Mouse (Mus musculus) midbrain, embryonic 16.5 days (tissue): ENCODE data around the gene Zfp383. TPM values are rescaled to one million over a fixed set of nuclear protein-coding genes. Genes with fewer than 3 reads are reported as not detected.

Experiments
- ATAC-seq: fragments of 200-750 bp; cut with Nextera tagmentation; 2 replicates; pipeline ENCODE4 v1.8.0; 2017; ENCODE audit warnings: moderate TSS enrichment
- H3K27ac ChIP-seq: fragments of 300-500 bp; sonication (generic); 2 replicates; pipeline ENCODE4 v1.5.1; 2014; ENCODE audit warnings: mild to moderate bottlenecking, low read length, mixed read lengths
- H3K27me3 ChIP-seq: fragments of 300-500 bp; sonication (generic); 2 replicates; pipeline ENCODE4 v1.6.1; 2014; ENCODE audit warnings: low read depth, low read length, mixed read lengths; ENCODE audit not compliant: control insufficient read depth, insufficient read depth
- H3K36me3 ChIP-seq: fragments of 300-500 bp; sonication (generic); 2 replicates; pipeline ENCODE4 v1.6.1; 2014; ENCODE audit warnings: mild to moderate bottlenecking, low read length, moderate library complexity, mixed read lengths; ENCODE audit not compliant: control insufficient read depth, insufficient read depth
- H3K4me1 ChIP-seq: fragments of 300-500 bp; sonication (generic); 2 replicates; pipeline ENCODE4 v1.6.1; 2014; ENCODE audit warnings: mild to moderate bottlenecking, low read length, mixed read lengths; ENCODE audit not compliant: control insufficient read depth, insufficient read depth
- H3K4me2 ChIP-seq: fragments of 300-500 bp; sonication (generic); 2 replicates; pipeline ENCODE4 v1.6.1; 2014; ENCODE audit warnings: mild to moderate bottlenecking, low read length, mixed read lengths
- H3K4me3 ChIP-seq: fragments of 300-500 bp; sonication (generic); 2 replicates; pipeline ENCODE4 v1.5.1; 2014; ENCODE audit warnings: low read depth, mild to moderate bottlenecking, low read length, moderate library complexity, mixed read lengths
- H3K9ac ChIP-seq: fragments of 300-500 bp; sonication (generic); 2 replicates; pipeline ENCODE4 v1.6.1; 2014; ENCODE audit warnings: low read depth, low read length, mixed read lengths
- H3K9me3 ChIP-seq: fragments of 300-500 bp; sonication (generic); replicated peaks from 2 replicates; pipeline ENCODE4 v1.6.1; 2014; ENCODE audit warnings: mild to moderate bottlenecking, low read length, mixed read lengths; ENCODE audit not compliant: control insufficient read depth, poor library complexity, severe bottlenecking
- WGBS: fragments of 180-500 bp; shearing (Covaris S2); extraction: QIAGEN DNeasy Blood & Tissue Kit; methylation state at CpG from one replicate; pipeline ENCODE4 v1.1.7; 2014; 5-methylcytosine and 5-hydroxymethylcytosine counted together
- polyA plus RNA-seq: library from polyadenylated mRNA; unstranded; fragments of >200 nt; fragmentation: Nextera tagmentation; extraction: Ambion mirVana; gene quantifications from 2 replicates; pipeline ENCODE4 v1.2.1, GENCODE M21; 2015

Gene Zfp383
- polyA plus RNA-seq, 1 experiment from 2014 or later = 7.4 TPM

DNA sequence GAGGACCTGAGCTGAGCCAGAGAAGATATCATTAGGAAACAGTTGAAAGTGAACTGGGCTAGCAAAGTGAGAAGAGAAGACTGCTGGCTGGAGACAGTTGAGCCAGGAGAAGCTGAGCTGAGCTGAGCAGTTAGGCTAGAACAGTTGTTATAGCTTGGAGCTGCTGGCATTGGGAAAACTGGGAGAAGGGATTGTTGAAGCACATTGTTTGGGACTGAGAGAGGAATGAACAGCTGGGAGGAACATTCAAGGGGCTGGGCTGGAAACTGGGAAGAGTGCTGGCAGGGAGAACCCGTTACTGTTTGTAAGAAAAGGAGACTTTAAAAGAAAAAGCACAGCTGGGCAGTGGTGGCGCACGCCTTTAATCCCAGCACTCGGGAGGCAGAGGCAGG is 10.0 kb downstream of the Zfp383 start:
- Histone ChIP-seq H3K4me3 (no peak overlapping the region), H3K4me1 (no peaks in the 10 kb centered on the region), H3K9me3 (no peaks in the 10 kb centered on the region), H3K36me3 (peaks cover 31% of the 10 kb centered on the region), H3K4me2 (no peak overlapping the region), H3K27ac (no peak overlapping the region), H3K27me3 (no peaks in the 10 kb centered on the region), H3K9ac (no peak overlapping the region)
- ATAC-seq = no peak
- 84% methylated on average over 4 of the region's 4 CpGs for WGBS

DNA sequence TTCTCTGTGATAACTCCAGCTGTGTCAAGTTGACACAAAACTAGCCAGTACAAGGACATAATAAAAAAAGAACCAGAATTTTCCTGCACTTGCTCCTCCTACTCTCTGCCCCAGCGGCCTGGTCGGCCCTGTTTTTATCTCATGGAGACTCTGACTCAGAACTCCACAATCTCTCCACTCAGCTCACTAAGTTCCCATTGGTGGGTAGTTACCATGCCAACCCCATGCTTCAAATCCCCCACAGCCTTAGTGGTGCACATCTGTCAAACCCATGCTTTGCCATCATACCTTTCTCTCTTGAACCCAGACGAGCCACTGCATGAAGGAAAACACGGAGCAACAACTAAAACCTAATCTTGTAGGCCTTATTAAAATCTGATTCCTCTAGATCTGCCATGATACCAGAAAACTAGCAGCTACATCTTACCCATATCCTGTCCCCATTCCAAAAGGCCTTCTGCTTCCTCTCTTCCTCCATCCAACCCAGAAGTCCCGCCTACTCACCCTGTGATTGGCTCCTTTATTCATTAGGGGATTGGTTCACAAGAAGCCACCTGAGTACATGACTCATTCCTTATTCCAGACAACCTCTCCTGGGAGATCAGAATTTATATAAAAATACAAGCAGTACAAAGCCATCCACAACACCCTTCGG is 13.5 kb downstream of the Zfp383 start:
- no peaks in the 10 kb centered on the region for H3K27me3 ChIP-seq
- no peak overlapping the region for H3K4me3 ChIP-seq
- WGBS = 85% methylated on average over 6 of the region's 6 CpGs
- H3K4me1 ChIP-seq = no peaks in the 10 kb centered on the region
- H3K4me2 ChIP-seq = no peak overlapping the region
- H3K36me3 ChIP-seq = peaks cover 6% of the 10 kb centered on the region
- no peak for ATAC-seq
- no peak overlapping the region for H3K9ac ChIP-seq
- no peak overlapping the region for H3K27ac ChIP-seq
- no peaks in the 10 kb centered on the region for H3K9me3 ChIP-seq

DNA sequence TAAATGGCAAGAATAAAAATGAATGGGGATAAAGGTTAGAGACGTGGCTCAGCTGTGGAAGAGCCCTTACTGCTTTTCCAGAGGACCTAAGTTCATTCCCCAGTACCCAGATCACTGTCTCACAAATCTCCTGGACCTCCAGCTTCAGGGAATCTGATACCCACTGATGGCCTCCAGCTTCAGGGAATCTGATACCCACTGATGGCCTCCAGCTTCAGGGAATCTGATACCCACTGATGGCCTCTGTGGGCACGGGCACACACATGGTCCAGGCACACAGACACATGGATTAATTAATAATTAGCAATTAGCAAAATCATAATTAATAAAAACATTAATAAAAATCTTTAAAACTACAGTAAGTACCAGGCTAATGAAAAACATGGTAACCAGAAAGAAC is 14.8 kb downstream of the Zfp383 start:
- Histone ChIP-seq H3K27me3 (no peaks in the 10 kb centered on the region), H3K27ac (no peak overlapping the region), H3K36me3 (no peaks in the 10 kb centered on the region), H3K4me3 (no peak overlapping the region), H3K4me1 (no peaks in the 10 kb centered on the region), H3K9me3 (no peaks in the 10 kb centered on the region), H3K9ac (no peak overlapping the region), H3K4me2 (no peak overlapping the region)
- 81% methylated on average over 2 of the region's 2 CpGs for WGBS
- no peak for ATAC-seq

DNA sequence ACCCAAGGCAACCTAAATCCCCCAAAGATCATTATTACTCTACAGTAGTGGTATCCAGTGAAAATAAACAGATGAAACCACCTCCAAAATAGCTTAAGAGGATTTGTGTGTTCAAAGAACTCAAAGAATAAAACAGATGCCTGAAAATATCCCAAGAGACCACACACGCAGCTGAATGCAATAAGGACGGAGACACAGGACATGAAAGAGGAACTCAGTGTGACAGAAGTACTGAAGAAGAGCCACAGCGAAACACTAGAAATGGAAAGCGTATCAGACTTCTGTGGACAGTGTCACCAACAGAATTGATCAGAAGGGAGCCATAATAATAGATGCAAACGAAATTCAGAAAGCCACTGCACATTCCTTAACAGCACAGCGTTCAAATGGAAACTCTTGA is 30.8 kb downstream of the Zfp383 start:
- Histone ChIP-seq H3K27ac (no peak overlapping the region), H3K4me1 (no peaks in the 10 kb centered on the region), H3K9me3 (no peaks in the 10 kb centered on the region), H3K9ac (no peak overlapping the region), H3K4me2 (no peak overlapping the region), H3K36me3 (peaks cover 44% of the 10 kb centered on the region), H3K4me3 (no peak overlapping the region), H3K27me3 (no peaks in the 10 kb centered on the region)
- WGBS = 63% methylated on average over 6 of the region's 6 CpGs
- ATAC-seq = no peak

DNA sequence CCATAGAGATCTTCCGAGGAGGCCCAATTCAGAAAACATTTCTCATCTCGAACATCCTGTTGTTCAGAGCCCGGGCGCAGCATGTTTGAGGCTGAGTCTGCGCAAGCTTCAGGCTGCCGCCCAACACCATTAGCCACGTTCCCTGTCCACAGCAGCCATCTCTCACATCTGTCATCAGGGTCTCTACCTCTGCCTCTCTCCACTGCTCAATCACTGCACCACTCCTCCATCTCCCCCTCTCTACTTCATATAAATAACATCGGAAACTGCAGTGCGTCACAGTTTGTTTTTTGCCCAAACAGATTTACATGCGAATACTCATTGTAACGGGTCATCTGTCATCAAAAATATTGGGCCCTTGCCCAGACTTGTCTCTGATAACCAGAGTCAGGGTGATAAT is 33.0 kb downstream of the Zfp383 start:
- no peak overlapping the region for H3K9ac ChIP-seq
- H3K4me1 ChIP-seq = no peaks in the 10 kb centered on the region
- peaks cover 25% of the 10 kb centered on the region for H3K36me3 ChIP-seq
- no peak for ATAC-seq
- no peak overlapping the region for H3K4me2 ChIP-seq
- no peaks in the 10 kb centered on the region for H3K27me3 ChIP-seq
- H3K9me3 ChIP-seq = no peaks in the 10 kb centered on the region
- WGBS = 94% methylated on average over 11 of the region's 11 CpGs
- H3K27ac ChIP-seq = no peak overlapping the region
- H3K4me3 ChIP-seq = no peak overlapping the region

DNA sequence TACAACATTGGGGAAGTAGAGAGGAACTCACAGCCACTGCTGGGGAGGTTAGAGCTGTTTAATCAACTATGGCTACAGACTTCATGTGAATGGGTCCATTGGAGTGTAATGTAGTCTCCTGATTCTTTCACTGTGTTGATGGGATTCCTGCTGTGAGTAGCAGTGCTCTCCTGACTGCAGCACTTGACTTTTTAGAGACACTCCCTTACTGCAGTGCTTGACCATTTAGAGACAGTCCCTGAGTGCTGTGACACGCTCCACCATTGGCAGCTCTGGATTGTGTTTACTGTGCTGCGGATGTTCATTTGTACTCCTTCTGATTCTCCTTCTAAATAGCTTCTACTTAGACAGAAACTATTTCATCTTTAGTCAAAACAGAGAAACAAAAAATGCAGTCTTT is 34.7 kb downstream of the Zfp383 start:
- Histone ChIP-seq H3K27ac (no peak overlapping the region), H3K9ac (no peak overlapping the region), H3K27me3 (no peaks in the 10 kb centered on the region), H3K4me3 (no peak overlapping the region), H3K36me3 (peaks cover 14% of the 10 kb centered on the region), H3K4me2 (no peak overlapping the region), H3K9me3 (no peaks in the 10 kb centered on the region), H3K4me1 (no peaks in the 10 kb centered on the region)
- WGBS = 45% methylated on average over 2 of the region's 2 CpGs
- no peak for ATAC-seq

DNA sequence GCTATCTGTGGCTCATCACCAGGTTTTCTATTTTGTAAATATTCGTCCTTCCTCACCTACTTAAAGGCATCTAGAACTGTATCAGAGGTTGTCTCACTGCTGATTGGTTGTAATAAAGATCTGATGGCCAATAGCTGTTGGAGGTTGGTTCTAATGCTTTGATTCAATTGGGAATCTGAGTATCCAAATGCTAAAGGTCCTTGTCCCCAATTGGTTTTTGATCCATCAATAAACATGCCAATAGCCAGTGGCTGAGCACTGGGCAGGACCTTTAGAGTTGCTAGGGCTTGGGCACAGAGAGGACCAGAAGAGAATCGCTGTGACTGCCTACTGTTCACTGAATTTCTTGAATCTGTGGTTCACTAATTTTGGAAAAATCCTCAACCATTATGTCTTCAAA is 35.7 kb downstream of the Zfp383 start:
- ATAC-seq = no peak
- WGBS = 69% methylated on average over 2 of the region's 2 CpGs
- no peak overlapping the region for H3K27ac ChIP-seq
- no peaks in the 10 kb centered on the region for H3K4me1 ChIP-seq
- H3K4me3 ChIP-seq = no peak overlapping the region
- no peak overlapping the region for H3K4me2 ChIP-seq
- no peaks in the 10 kb centered on the region for H3K9me3 ChIP-seq
- no peaks in the 10 kb centered on the region for H3K27me3 ChIP-seq
- H3K36me3 ChIP-seq = peaks cover 14% of the 10 kb centered on the region
- no peak overlapping the region for H3K9ac ChIP-seq

DNA sequence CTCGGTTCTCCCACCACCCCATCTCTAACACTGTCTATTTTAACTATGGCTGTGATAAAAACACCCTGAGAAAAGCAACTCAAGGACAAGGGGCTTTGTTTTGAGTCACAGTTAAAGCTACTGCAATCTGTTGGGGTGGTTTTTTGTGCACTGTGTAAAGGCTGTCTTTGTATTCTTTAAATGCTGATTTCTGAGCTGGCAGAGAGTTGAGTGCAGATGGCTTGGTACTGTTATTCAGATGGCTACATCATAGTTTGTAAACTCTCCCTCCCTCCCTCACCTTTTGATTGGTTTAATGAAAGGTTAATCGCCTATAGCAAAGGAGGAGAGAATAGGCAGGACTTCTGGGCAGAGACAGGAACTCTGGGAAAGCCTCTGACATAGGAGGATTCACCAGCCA is 36.2 kb downstream of the Zfp383 start:
- H3K27me3 ChIP-seq = no peaks in the 10 kb centered on the region
- H3K4me3 ChIP-seq = no peak overlapping the region
- H3K36me3 ChIP-seq = peaks cover 16% of the 10 kb centered on the region
- H3K4me1 ChIP-seq = no peaks in the 10 kb centered on the region
- WGBS = 69% methylated on average over 2 of the region's 2 CpGs
- no peak overlapping the region for H3K9ac ChIP-seq
- no peak for ATAC-seq
- no peak overlapping the region for H3K4me2 ChIP-seq
- H3K9me3 ChIP-seq = no peaks in the 10 kb centered on the region
- H3K27ac ChIP-seq = no peak overlapping the region

DNA sequence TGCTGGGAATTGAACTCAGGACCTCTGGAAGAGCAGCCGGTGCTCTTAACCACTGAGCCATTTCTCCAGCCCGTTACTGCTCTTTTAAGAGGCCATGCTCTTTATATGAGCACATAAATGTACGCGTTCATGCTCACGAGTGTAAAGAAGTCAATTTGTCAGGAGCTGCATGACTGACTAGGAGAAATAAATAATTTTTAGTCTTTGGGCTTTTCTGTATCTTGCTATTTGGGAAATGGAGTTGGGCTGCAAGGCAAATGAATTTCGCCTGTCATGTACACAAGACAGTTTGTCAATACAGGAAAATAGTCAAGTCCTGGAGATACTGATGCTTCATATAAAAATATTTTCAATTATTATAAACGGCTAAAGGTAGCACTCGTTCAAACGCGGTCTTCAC is 45.1 kb downstream of the Zfp383 start:
- H3K4me2 ChIP-seq = peak overlapping the region; percentile 73
- H3K9me3 ChIP-seq = no peaks in the 10 kb centered on the region
- peaks cover 5% of the 10 kb centered on the region; the same call in 1 of the 2 replicates for H3K36me3 ChIP-seq
- peak overlapping the region; percentile 96 for H3K27ac ChIP-seq
- ATAC-seq = no peak
- peak overlapping the region; percentile 90 for H3K4me3 ChIP-seq
- H3K27me3 ChIP-seq = no peaks in the 10 kb centered on the region
- peak overlapping the region; percentile 97 for H3K9ac ChIP-seq
- 36% methylated on average over 10 of the region's 10 CpGs for WGBS
- peaks cover 9% of the 10 kb centered on the region for H3K4me1 ChIP-seq
